Mouse (Mus musculus) heart, embryonic 13.5 days (tissue): ENCODE results near the gene Lamb3. TPM values are rescaled to one million over a fixed set of nuclear protein-coding genes. Genes with fewer than 3 reads are reported as not detected.

Experiments used
- ATAC-seq: fragments of 200-750 bp; cut with Nextera tagmentation; 2 replicates; pipeline ENCODE4 v1.8.0; 2017; ENCODE audit warnings: moderate TSS enrichment; ENCODE audit not compliant: insufficient number of reproducible peaks, low FRiP score, low TSS enrichment; ENCODE audit errors: extremely low read depth
- H3K27ac ChIP-seq: fragments of 300-500 bp; sonication (generic); replicated peaks from 2 replicates; pipeline ENCODE4 v1.5.1; 2015; ENCODE audit warnings: moderate library complexity, mild to moderate bottlenecking, inconsistent platforms
- H3K27me3 ChIP-seq: fragments of 300-500 bp; sonication (generic); replicated peaks from 2 replicates; pipeline ENCODE4 v1.6.1; 2015; ENCODE audit warnings: mild to moderate bottlenecking, inconsistent platforms
- H3K36me3 ChIP-seq: fragments of 300-500 bp; sonication (generic); 2 replicates; pipeline ENCODE4 v1.6.1; 2015; ENCODE audit warnings: mild to moderate bottlenecking, inconsistent platforms
- H3K4me1 ChIP-seq: fragments of 300-500 bp; sonication (generic); 2 replicates; pipeline ENCODE4 v1.6.1; 2015; ENCODE audit warnings: inconsistent platforms
- H3K4me2 ChIP-seq: fragments of 300-500 bp; sonication (generic); 2 replicates; pipeline ENCODE4 v1.6.1; 2015; ENCODE audit warnings: inconsistent platforms, mild to moderate bottlenecking, moderate library complexity
- H3K4me3 ChIP-seq: fragments of 300-500 bp; sonication (generic); 2 replicates; pipeline ENCODE4 v1.5.1; 2015; ENCODE audit warnings: moderate library complexity, mild to moderate bottlenecking, inconsistent platforms
- H3K9ac ChIP-seq: fragments of 300-500 bp; sonication (generic); 2 replicates; pipeline ENCODE4 v1.6.1; 2015; ENCODE audit warnings: inconsistent platforms, mild to moderate bottlenecking, moderate library complexity
- H3K9me3 ChIP-seq: fragments of 300-500 bp; sonication (generic); 2 replicates; pipeline ENCODE4 v1.6.1; 2016; ENCODE audit warnings: inconsistent platforms
- WGBS: fragments of 180-500 bp; shearing (Covaris S2); methylation state at CpG from one replicate; pipeline ENCODE4 v1.1.7; 2015; ENCODE audit warnings: mixed read lengths; 5-methylcytosine and 5-hydroxymethylcytosine counted together
- polyA plus RNA-seq: library from polyadenylated mRNA; unstranded; fragments of >200 nt; fragmentation: Nextera tagmentation; extraction: Ambion mirVana; gene quantifications from 2 replicates; pipeline ENCODE4 v1.2.1, GENCODE M21; 2015

Lamb3 gene
- polyA plus RNA-seq = 2.3 and 2.5 TPM in 2 replicates

DNA sequence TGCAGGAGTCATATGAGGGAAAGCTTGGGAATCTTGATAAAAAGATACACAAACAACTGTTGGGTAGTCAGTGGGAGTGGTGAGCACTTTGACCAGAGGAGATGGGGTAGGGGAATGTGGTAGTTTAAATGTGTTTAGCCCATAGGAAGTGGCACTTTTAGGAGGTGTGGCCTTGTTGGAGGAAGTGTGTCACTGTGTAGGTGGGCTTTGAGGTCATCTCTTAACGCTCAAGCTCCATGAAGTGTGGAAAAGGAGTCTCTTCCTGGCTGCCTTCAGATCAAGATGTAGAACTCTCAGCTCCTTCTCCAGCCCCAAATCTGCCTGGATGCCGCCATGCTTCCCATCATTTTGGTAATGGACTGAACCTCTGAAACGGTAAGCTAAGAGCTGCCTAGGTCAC lies at the start of gene Lamb3:
Gene Lamb3 (plus strand): TSS at position 197 of the 400 bp plus-strand sequence.
- Histone ChIP-seq H3K36me3 (no peaks in the 10 kb centered on the region), H3K9ac (no peak within 1 kb of the TSS), H3K4me3 (no peak within 1 kb of the TSS), H3K27me3 (no peaks in the 10 kb centered on the region), H3K9me3 (no peaks in the 10 kb centered on the region), H3K4me1 (0 out of 2 replicates have a peak, but pooled peaks cover 2% of the 10 kb centered on the region), H3K4me2 (no peak within 1 kb of the TSS), H3K27ac (no peak within 1 kb of the TSS)
- whole genome bisulfite sequencing = 72% methylated on average over 3 of the region's 3 CpGs
- no peak for ATAC-seq

DNA sequence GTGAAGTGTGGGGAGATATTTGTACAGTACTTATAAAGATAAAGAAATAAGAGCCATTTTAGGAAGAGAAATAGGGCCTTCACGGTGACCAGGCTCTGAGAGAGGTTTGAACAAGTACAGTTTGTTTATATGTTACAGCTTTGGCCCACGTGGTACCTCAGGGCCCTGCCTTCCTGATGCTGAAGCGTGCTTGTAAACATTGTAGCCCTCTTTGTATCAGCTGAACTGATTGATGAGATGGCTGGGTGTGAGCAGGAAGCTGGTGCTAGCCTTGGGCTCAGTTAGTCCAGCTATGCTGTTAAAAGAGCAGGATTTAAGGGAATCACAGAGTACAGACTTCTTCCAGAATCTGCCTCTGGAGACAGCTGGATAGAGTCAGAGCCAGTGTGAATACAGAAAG lies 48.3 kb upstream of the Lamb3 start:
- Histone ChIP-seq H3K9ac (no peak overlapping the region), H3K27ac (no peak overlapping the region), H3K36me3 (no peaks in the 10 kb centered on the region), H3K4me1 (peaks cover 26% of the 10 kb centered on the region), H3K4me3 (no peak overlapping the region), H3K9me3 (no peaks in the 10 kb centered on the region), H3K4me2 (no peak overlapping the region), H3K27me3 (peaks cover 13% of the 10 kb centered on the region)
- ATAC-seq = no peak
- WGBS = 43% methylated on average over 3 of the region's 3 CpGs

DNA sequence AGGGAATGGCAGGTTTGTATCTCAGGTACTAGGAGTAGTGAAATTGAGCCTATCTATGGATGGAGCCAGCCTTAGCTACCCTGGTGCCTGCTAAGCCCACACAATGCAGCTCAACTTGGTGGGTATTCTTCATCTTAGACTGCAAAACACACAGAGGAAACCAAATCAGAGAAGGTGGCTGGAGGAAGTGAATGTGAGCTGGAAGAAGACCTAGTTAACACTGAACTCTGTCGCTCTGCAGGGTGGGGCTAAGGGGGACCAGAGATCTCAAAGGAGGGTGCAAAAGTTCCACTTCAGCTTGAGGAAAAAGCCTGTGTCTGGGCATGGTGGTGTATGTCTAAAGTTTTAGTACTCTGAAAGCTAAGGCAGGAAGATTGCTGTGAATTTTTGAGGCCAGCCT lies 47.9 kb upstream of the Lamb3 start:
- no peak; the same call in 1 of the 2 replicates for ATAC-seq
- Histone ChIP-seq H3K9me3 (no peaks in the 10 kb centered on the region), H3K27ac (no peak overlapping the region), H3K9ac (no peak overlapping the region), H3K36me3 (no peaks in the 10 kb centered on the region), H3K27me3 (peaks cover 8% of the 10 kb centered on the region), H3K4me3 (no peak overlapping the region), H3K4me2 (peak overlapping the region; percentile 72), H3K4me1 (peaks cover 26% of the 10 kb centered on the region)
- 53% methylated on average over 1 of the region's 1 CpGs for WGBS

DNA sequence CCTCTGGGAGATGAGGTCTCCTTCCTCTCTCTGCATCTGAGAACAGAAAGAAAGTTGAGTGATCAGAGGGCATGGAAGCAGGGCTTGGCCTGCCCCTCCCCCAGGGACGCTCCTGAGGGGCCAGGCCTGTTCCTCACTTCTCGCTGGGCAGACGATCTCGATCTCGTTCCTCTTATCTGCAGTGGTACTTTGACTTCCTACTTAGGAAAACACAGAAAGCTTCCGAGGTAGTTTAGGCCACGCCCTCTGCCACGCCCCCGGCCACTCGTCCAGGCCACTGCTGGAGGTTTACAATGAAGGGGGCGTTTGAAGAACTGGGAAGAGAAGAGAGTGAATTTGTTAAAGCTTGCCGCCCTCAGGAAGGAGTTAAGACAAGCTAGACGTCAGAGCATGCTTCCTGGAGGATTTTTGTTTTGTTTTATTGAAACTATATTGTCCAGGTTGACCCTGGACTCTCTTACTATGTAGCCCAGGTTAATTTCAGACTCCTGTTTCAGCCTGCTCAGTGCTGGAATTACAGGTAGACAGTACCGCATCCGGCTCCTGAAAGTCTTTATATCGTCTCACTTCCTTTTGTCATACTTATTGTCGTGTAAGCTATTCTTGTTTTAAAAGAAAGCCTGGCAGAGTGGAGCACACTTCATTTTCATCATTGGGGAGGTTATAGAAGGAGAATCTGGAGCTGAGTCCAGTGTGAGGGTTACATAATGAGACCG lies 47.0 kb upstream of the Lamb3 start:
- no peaks in the 10 kb centered on the region for H3K36me3 ChIP-seq
- peak overlapping the region; percentile 49 for H3K4me3 ChIP-seq
- H3K4me2 ChIP-seq = peak overlapping the region; percentile 72
- no peak for ATAC-seq
- H3K27me3 ChIP-seq = peaks cover 1% of the 10 kb centered on the region
- H3K4me1 ChIP-seq = peaks cover 26% of the 10 kb centered on the region
- no peaks in the 10 kb centered on the region for H3K9me3 ChIP-seq
- 0 out of 2 replicates have a peak overlapping the region, but pooled peaks have one; percentile 12 for H3K27ac ChIP-seq
- peak overlapping the region; percentile 76 for H3K9ac ChIP-seq
- 12% methylated on average over 18 of the region's 18 CpGs for WGBS

DNA sequence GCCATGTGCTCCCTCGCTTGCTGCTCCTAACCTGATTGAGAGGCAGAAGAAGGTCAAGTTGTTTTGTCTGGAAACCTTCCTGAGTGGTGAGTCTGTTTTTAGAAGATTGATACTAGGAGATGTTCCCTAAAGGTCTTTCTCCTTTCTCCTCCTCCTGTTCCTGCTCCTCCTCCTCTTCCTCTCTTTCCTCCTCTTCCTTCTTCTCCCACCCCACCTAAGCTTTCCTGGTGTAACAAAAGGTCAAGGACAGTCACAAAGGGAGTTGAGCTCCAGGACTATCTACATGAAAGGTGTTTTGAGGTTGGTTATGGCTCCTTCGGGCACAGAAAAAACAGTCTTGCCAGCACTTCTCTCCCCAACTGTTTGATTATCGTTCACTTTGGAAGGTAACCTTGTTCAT lies 39.8 kb upstream of the Lamb3 start, which contains the start of gene A130010J15Rik:
Gene A130010J15Rik (plus strand): TSS at position 301 of the 400 bp plus-strand sequence.
- no peak within 1 kb of the TSS for H3K9ac ChIP-seq
- H3K9me3 ChIP-seq = no peaks in the 10 kb centered on the region
- H3K4me3 ChIP-seq = no peak within 1 kb of the TSS
- no peak within 1 kb of the TSS for H3K4me2 ChIP-seq
- H3K4me1 ChIP-seq = peaks cover 16% of the 10 kb centered on the region
- WGBS = 79% methylated on average over 3 of the region's 3 CpGs
- H3K27me3 ChIP-seq = no peaks in the 10 kb centered on the region
- no peaks in the 10 kb centered on the region for H3K36me3 ChIP-seq
- no peak for ATAC-seq
- H3K27ac ChIP-seq = no peak within 1 kb of the TSS

DNA sequence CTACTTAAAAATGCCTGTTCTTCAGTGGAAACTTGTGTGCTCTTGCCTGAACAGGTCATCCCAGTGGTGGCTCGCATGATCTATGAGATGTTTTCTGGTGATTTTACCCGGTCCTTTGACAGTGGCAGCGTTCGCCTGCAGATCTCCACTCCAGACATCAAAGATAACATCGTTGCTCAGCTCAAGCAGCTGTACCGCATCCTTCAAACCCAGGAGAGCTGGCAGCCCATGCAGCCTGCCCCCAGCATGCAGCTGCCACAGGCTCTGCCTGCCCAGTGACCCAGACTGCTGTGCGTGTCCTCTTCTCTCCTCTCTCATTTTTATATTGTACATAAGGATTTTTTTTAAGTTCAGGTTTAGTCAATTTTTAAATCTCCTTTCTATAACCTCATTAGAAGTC lies 38.3 kb upstream of the Lamb3 start:
- H3K36me3 ChIP-seq = no peaks in the 10 kb centered on the region
- no peak overlapping the region for H3K27ac ChIP-seq
- no peak for ATAC-seq
- H3K4me2 ChIP-seq = no peak overlapping the region
- no peaks in the 10 kb centered on the region for H3K9me3 ChIP-seq
- no peak overlapping the region for H3K4me3 ChIP-seq
- H3K27me3 ChIP-seq = no peaks in the 10 kb centered on the region
- peaks cover 22% of the 10 kb centered on the region for H3K4me1 ChIP-seq
- no peak overlapping the region for H3K9ac ChIP-seq
- WGBS = 69% methylated on average over 7 of the region's 7 CpGs

DNA sequence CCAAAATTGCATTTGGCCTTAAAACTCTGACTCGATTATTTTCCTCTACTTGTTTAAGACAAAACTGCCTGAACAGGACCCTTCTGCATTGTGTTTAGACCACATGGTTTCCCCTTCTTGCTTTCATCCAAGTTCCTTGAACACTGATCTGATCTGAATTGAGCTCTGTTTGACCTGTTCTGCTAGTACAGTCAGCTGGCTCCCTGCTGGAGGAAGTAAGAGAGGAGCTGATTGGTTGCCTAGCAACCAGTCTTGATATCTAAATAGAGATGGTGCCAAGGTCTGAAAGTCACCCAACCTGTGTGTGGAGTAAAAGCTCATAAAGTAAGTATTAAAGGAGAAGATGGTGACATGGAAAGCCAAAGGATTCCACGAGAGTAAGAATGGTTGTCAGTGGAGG lies 37.6 kb upstream of the Lamb3 start:
- WGBS = 68% methylated on average over 2 of the region's 2 CpGs
- Histone ChIP-seq H3K4me3 (no peak overlapping the region), H3K4me2 (no peak overlapping the region), H3K36me3 (no peaks in the 10 kb centered on the region), H3K4me1 (peaks cover 28% of the 10 kb centered on the region), H3K27me3 (no peaks in the 10 kb centered on the region), H3K9ac (0 out of 2 replicates have a peak overlapping the region, but pooled peaks have one; percentile 14), H3K27ac (no peak overlapping the region), H3K9me3 (no peaks in the 10 kb centered on the region)
- ATAC-seq = no peak

DNA sequence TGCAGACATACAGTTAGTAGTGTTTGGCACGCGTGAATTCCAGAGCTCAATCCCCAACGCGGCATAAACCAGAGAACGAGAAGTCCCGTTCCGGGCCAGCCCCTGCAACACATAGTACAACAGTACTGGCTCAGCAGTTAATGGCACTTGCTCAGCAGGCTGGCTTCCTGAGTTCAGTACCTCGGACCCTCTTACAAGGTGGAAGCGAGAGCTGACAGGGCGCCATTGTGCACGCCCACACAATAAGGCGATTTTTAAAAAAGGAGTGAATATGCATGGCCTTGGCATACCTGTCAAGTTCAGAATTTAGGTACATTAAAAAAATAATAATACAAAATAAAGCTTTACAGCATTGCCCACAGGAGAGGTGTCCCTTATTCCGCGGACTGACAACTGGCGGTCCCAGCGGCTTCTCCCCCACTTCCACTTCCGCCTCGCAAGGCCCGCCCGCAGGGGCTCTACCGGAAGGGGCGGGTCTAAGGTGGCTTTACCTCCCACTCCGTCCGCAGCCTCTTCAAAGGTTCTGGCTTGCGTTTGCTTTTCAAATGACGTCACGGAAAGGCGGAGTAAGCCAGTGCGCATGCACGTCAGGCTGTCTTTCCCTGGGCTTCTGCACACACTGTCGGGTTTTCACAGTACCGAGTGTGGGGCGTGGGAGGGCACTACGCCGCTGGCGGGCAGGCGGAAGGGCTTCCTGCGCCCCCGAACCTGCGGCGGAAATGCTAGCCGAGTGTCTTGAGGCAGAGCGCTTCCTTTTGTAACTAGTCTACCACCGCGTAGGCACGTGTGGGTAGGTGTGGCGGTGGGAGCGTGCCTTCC lies 34.3 kb upstream of the Lamb3 start:
- Histone ChIP-seq H3K4me1 (peaks cover 45% of the 10 kb centered on the region), H3K9ac (peak overlapping the region; percentile 94), H3K36me3 (no peaks in the 10 kb centered on the region), H3K27me3 (no peaks in the 10 kb centered on the region), H3K9me3 (no peaks in the 10 kb centered on the region), H3K27ac (peak overlapping the region; percentile 90), H3K4me3 (peak overlapping the region; percentile 83), H3K4me2 (peak overlapping the region; percentile 86)
- ATAC-seq = peak; percentile 98
- under 1% methylated on average over 48 of the region's 48 CpGs for WGBS

DNA sequence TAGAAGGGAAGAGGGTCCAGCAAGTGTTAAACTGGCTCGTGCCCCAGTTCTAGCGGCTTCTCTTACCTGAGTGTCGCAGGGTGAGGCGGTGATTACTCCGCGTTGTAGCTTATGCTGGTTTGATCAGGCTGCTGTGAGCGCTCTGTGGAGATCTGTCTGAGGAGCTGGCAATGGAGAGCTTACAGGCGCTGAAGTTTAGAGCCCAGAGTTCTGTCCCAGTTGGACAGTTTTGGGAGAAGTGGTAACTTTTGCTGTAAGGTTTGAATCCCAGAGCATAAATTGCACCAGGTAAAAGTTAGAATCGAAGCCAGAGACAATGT lies 33.7 kb upstream of the Lamb3 start:
- WGBS = 17% methylated on average over 9 of the region's 9 CpGs

DNA sequence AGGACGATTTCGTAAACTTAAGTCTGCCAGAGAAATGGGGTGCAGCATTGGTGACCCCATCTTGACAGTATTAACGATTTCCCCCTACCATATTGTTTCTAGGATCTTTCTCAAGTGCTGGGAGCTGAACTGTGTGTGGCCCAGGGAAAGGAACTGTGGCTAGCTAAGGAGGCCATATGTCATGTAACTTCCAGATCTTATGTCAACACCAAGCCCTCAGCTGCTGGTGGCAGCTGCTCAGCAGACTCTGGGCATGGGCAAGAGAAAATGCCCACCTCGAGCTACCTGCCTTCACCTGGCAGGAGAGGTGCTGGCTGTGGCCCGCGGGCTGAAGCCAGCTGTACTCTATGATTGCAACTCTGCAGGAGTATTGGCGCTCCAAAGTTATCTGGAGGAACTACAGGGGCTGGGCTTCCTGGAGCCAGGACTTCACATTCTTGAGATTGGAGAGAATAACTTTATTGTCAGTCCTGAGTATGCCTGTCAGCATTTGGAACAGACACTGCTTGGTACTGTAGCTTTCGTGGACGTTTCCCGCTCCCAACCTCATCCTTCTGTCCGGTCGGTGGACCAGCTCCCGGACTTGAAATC lies 33.3 kb upstream of the Lamb3 start:
- 49% methylated on average over 13 of the region's 13 CpGs for WGBS
- peak overlapping the region; percentile 82 for H3K9ac ChIP-seq
- peak overlapping the region; percentile 90 for H3K27ac ChIP-seq
- peak overlapping the region; percentile 83 for H3K4me3 ChIP-seq
- H3K9me3 ChIP-seq = no peaks in the 10 kb centered on the region
- no peaks in the 10 kb centered on the region for H3K36me3 ChIP-seq
- H3K4me1 ChIP-seq = peaks cover 45% of the 10 kb centered on the region
- peak overlapping the region; percentile 86 for H3K4me2 ChIP-seq
- no peaks in the 10 kb centered on the region for H3K27me3 ChIP-seq
- ATAC-seq = no peak

More for the DNA sequence above, 33.7 kb upstream of the Lamb3 start:
- Histone ChIP-seq H3K27me3 (no peaks in the 10 kb centered on the region), H3K36me3 (no peaks in the 10 kb centered on the region), H3K27ac (peak overlapping the region; percentile 90), H3K9me3 (no peaks in the 10 kb centered on the region), H3K4me2 (peak overlapping the region; percentile 86), H3K9ac (peak overlapping the region; percentile 82), H3K4me1 (peaks cover 45% of the 10 kb centered on the region), H3K4me3 (peak overlapping the region; percentile 83)
- peak; percentile 18; the same call in 1 of the 2 replicates for ATAC-seq

DNA sequence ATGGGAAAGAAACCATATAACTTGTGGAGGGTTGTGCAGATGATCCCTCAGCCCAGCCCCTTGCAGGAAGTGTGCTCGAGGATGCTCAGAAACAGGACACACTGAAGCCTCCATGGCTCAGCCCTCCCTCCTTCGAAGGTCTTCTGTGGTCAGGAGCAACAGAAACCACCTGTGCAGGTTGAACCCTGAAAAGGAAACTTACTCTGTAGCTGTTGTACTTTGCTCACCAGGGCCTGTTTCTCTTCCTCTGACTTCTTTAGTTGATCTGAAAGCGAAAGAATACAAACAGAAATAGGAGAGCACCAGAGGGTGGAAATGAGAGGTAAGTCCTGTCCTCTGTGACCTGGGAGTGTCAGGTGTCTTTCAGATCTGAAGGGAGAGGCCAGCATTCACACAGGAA lies 26.4 kb upstream of the Lamb3 start:
- Histone ChIP-seq H3K4me2 (no peak overlapping the region), H3K9me3 (no peaks in the 10 kb centered on the region), H3K27ac (no peak overlapping the region), H3K27me3 (no peaks in the 10 kb centered on the region), H3K4me3 (no peak overlapping the region), H3K4me1 (0 out of 2 replicates have a peak, but pooled peaks cover 6% of the 10 kb centered on the region), H3K9ac (no peak overlapping the region), H3K36me3 (no peaks in the 10 kb centered on the region)
- 76% methylated on average over 3 of the region's 3 CpGs for WGBS
- no peak for ATAC-seq
